Mouse (Mus musculus) macrophage (primary cell): ENCODE results near the gene Fscn3. TPM values are rescaled to one million over a fixed set of nuclear protein-coding genes. Genes with fewer than 3 reads are reported as not detected.

Experiments
- H3K27ac ChIP-seq: fragments of 350-480 bp; formaldehyde crosslinking; 2 replicates; pipeline ENCODE4 v1.9.0; 2021
- H3K36me3 ChIP-seq: fragments of 350-480 bp; formaldehyde crosslinking; 2 replicates; pipeline ENCODE4 v1.9.0; 2021; ENCODE audit errors: inconsistent target
- H3K4me3 ChIP-seq: fragments of 350-480 bp; formaldehyde crosslinking; 2 replicates; pipeline ENCODE4 v1.9.0; 2021; ENCODE audit errors: inconsistent target
- H3K79me2 ChIP-seq: fragments of 350-480 bp; formaldehyde crosslinking; 2 replicates; pipeline ENCODE4 v1.9.0; 2021; ENCODE audit errors: inconsistent target
- WGBS: methylation state at CpG from one replicate; pipeline ENCODE4 v1.1.7; 2026; ENCODE audit warnings: inconsistent platforms; ENCODE audit not compliant: missing documents; 5-methylcytosine and 5-hydroxymethylcytosine counted together
- polyA plus RNA-seq: library from polyadenylated mRNA; stranded (reverse); fragments of 250-400 nt; gene quantifications from 3 replicates; pipeline ENCODE4 v1.2.4, GENCODE M21; 2018; ENCODE audit warnings: inconsistent platforms

The Fscn3 gene
- polyA plus RNA-seq, 1 experiment from 2014 or later = not detected

DNA sequence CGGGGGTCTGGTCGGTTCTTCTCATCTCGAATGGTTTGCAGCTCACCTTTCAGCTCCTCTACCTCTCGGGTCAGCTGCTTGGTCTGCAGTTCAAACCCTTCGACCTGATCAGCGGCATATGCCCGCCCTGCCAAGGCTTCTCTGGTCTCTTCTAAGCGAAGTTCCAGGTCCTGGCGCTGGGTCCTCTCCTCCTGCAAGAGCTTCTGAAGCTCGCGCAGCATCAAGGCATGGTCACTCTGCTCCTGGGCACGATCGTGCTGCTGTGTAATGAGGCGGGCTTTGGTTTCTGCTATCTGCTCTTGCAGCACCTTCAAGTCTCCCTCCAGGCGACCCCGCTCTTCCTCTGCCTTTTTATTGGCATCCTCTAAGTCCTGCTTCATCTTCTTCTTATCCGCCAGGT is 7.2 kb upstream of the Fscn3 start:
- H3K36me3 ChIP-seq = peaks cover 34% of the 10 kb centered on the region

DNA sequence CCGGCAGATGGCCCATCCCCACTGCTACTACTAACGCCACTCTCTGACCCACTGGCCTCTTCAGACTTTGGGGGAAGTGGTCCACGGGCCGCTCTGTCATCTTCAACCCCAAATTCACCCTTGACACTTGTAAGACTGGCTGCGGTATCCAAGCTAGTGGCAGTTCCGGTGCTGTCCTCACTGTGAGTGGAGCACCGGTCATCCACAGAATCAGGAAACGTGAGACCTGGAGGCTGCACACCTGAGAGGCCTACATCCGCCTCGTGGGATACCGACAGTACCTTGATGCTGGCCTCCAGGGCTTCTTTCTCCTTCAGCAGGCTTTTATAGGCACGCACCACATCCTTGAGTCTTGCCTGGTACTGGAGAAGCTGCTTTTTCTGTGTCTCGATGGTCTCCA is 6.7 kb upstream of the Fscn3 start:
- Histone ChIP-seq H3K79me2 (peaks cover 61% of the 10 kb centered on the region), H3K4me3 (peak overlapping the region; percentile 68), H3K27ac (0 out of 2 replicates have a peak overlapping the region, but pooled peaks have one; percentile 15), H3K36me3 (peaks cover 29% of the 10 kb centered on the region)
- 46% methylated on average over 13 of the region's 13 CpGs for WGBS

More for the DNA sequence above, 7.2 kb upstream of the Fscn3 start:
- Histone ChIP-seq H3K4me3 (peak overlapping the region; percentile 68; the same call in 1 of the 2 replicates), H3K79me2 (peaks cover 61% of the 10 kb centered on the region), H3K27ac (no peak overlapping the region)
- WGBS = 88% methylated on average over 17 of the region's 17 CpGs

GRCm38 (mm10) chr6:28421469-28422000 is 6.1 kb upstream of the Fscn3 start:
- H3K27ac ChIP-seq = peak overlapping the region; percentile 15; the same call in 1 of the 2 replicates
- peaks cover 34% of the 10 kb centered on the region for H3K36me3 ChIP-seq
- H3K4me3 ChIP-seq = peak overlapping the region; percentile 68
- H3K79me2 ChIP-seq = peaks cover 61% of the 10 kb centered on the region
- WGBS = 2% methylated on average over 27 of the region's 27 CpGs

DNA sequence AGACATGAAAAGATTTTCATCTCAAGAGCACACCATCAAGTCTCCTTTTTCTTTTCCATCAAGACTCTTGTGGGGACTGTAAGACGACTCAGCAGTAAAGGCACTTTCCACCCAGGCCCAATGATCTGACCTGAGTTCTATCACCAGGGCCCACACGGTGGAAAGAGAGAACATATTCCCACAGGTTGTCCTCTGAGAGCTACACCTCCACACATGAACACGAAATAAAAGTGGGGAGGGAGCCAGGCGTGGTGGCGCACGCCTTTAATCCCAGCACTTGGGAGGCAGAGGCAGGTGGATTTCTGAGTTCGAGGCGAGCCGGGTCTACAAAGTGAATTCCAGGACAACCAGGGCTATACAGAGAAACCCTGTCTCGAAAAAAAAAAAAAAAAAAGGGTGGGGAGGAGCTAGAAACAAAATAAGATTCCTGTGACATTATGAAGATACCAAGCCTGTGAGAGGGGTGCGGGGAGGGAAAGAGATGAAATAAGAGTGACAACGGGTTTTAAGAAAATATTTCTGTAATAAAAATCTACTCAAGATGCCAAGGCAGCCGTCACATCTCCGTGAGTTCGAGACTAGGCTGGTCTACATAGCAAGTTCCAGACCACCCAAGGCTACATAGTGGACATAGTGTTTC is 4.8 kb upstream of the Fscn3 start:
- peaks cover 60% of the 10 kb centered on the region for H3K79me2 ChIP-seq
- peaks cover 29% of the 10 kb centered on the region for H3K36me3 ChIP-seq
- 77% methylated on average over 10 of the region's 15 CpGs for WGBS
- H3K27ac ChIP-seq = peak overlapping the region; percentile 35; the same call in 1 of the 2 replicates
- H3K4me3 ChIP-seq = peak overlapping the region; percentile 14; the same call in 1 of the 2 replicates

DNA sequence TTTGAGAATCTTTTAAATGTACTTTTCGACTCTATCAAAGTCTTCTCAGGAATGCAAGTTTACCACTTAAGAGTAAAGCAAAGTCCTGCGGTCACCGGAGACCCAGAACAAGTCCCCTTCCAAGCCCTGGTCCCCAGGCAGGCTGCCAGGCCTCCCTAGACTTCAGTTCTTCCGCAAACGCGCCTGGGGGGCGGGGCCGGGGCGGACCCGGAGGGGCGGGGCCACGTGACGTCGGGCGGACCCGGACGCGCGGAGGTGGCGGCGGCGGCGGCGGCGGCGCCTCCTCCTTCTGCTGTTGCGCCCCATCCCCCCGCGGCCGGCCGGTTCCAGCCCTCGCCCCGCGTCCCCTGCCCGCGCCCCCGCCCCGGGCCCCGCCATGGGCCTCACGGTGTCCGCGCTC is 4.3 kb upstream of the Fscn3 start, which contains the start of gene Arf5:
Gene Arf5 (plus strand): TSS at position 248 of the 400 bp plus-strand sequence.
- peak within 1 kb of the TSS; percentile 61 for H3K4me3 ChIP-seq
- H3K36me3 ChIP-seq = peaks cover 25% of the 10 kb centered on the region
- 2% methylated on average over 10 of the region's 42 CpGs for WGBS
- H3K27ac ChIP-seq = peak within 1 kb of the TSS; percentile 35; the same call in 1 of the 2 replicates
- H3K79me2 ChIP-seq = peaks cover 55% of the 10 kb centered on the region

GRCm38 (mm10) chr6:28423767-28424695 is 3.6 kb upstream of the Fscn3 start:
- H3K36me3 ChIP-seq = peaks cover 17% of the 10 kb centered on the region; the same call in 1 of the 2 replicates
- H3K79me2 ChIP-seq = peaks cover 47% of the 10 kb centered on the region
- peak overlapping the region; percentile 34; the same call in 1 of the 2 replicates for H3K27ac ChIP-seq
- WGBS = 16% methylated on average over 45 of the region's 46 CpGs
- peak overlapping the region; percentile 61 for H3K4me3 ChIP-seq

DNA sequence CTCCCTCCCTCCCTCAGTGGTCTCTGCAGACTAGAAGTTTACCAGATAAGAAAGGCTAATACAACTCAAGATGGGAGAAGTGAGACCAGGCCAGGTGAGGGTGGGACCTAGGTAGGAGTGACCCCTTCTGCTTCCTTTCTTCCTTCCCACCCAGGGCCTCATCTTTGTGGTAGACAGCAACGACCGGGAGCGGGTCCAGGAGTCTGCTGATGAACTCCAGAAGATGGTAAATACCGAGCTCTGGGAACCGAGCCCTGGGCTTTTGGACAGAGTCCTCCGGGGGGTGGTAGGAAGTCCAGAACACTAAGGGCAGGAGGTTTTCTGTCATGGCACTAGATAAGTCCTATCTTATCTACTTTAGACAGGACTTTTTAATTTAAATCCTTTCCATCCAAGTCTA is 2.6 kb upstream of the Fscn3 start:
- Histone ChIP-seq H3K79me2 (peaks cover 38% of the 10 kb centered on the region), H3K27ac (no peak overlapping the region), H3K4me3 (no peak overlapping the region), H3K36me3 (peaks cover 11% of the 10 kb centered on the region; the same call in 1 of the 2 replicates)
- WGBS = 92% methylated on average over 6 of the region's 6 CpGs

- Histone ChIP-seq H3K79me2 (peaks cover 15% of the 10 kb centered on the region), H3K27ac (no peak within 1 kb of the TSS), H3K36me3 (peaks cover 11% of the 10 kb centered on the region; the same call in 1 of the 2 replicates), H3K4me3 (no peak within 1 kb of the TSS)
- WGBS = 94% methylated on average over 3 of the region's 3 CpGs
These were observed 701 bp downstream of the Fscn3 start, which contains the start of gene Gcc1 for GRCm38 (mm10) chr6:28428290-28428689. Gene Gcc1 (minus strand): TSS chr6:28428390.

GRCm38 (mm10) chr6:28429870-28430269 is 2.3 kb downstream of the Fscn3 start:
- H3K79me2 ChIP-seq = peaks cover 3% of the 10 kb centered on the region; the same call in 1 of the 2 replicates
- peaks cover 11% of the 10 kb centered on the region; the same call in 1 of the 2 replicates for H3K36me3 ChIP-seq
- H3K27ac ChIP-seq = no peak overlapping the region
- no peak overlapping the region for H3K4me3 ChIP-seq
- 92% methylated on average over 11 of the region's 11 CpGs for WGBS

DNA sequence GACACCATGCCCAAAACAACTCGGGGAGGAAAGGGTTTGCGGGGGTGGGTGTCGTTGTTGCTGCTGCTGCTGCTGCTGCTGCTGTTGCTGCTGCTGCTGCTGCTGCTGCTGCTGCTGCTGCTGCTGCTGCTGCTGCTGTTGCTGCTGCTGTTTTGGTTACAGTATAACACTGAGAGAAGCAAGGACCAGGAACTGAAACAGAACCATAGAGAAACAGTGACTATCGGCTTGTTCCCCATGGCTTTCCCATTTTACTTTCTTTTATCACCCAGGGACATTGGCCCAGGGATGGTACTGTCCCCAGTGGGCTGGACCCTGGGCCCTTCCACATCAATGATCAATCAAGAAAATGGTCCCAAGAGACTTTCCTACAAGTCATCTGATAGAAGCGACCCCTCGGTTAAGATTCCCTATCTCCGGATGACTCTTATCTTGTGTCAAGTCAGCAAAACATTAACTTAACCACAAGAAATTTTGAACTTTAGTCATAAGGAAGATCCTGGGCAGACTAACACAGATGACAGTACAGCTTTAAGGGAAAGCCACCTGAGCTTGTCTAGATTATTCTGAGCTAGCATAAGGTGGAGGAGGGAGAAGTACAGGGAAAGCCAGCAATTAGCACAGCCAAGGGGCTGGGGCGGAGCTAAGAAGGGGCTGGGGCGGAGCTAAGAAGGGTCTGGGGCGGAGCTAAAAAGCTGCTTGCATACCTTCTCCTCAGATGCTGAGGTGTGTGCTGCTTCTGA is 3.4 kb downstream of the Fscn3 start:
- no peaks in the 10 kb centered on the region for H3K79me2 ChIP-seq
- H3K27ac ChIP-seq = no peak overlapping the region
- no peak overlapping the region for H3K4me3 ChIP-seq
- WGBS = 75% methylated on average over 10 of the region's 10 CpGs
- peaks cover 11% of the 10 kb centered on the region; the same call in 1 of the 2 replicates for H3K36me3 ChIP-seq

GRCm38 (mm10) chr6:28431538-28431855 is 3.9 kb downstream of the Fscn3 start:
- H3K4me3 ChIP-seq = no peak overlapping the region
- H3K36me3 ChIP-seq = peaks cover 7% of the 10 kb centered on the region; the same call in 1 of the 2 replicates
- 94% methylated on average over 6 of the region's 6 CpGs for WGBS
- no peak overlapping the region for H3K27ac ChIP-seq
- H3K79me2 ChIP-seq = no peaks in the 10 kb centered on the region

DNA sequence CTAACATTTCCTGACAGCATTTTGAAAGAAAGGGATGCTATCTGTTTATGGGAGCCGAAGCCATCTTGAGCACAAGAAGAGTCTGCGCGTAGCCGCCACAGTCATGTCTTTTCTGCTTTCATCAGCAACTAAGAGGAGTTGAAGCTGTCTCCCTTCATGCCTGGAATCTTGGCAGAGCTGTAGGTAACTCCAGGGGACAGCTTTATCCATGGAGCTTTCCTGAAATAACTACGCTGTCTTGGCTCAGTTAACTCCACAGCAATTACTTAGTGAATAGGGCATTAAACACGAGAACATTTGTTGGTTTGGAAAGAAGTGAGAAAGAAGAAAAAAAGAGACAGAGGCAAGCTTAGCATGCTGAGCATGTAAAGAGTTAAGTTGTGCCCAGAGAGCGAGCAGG is 20.3 kb downstream of the Fscn3 start:
- no peaks in the 10 kb centered on the region for H3K79me2 ChIP-seq
- H3K36me3 ChIP-seq = no peaks in the 10 kb centered on the region
- H3K27ac ChIP-seq = no peak overlapping the region
- H3K4me3 ChIP-seq = no peak overlapping the region
- 90% methylated on average over 7 of the region's 7 CpGs for WGBS

- Histone ChIP-seq H3K4me3 (no peak within 1 kb of the TSS), H3K79me2 (no peaks in the 10 kb centered on the region), H3K27ac (no peak within 1 kb of the TSS), H3K36me3 (no peaks in the 10 kb centered on the region)
- 92% methylated on average over 2 of the region's 2 CpGs for WGBS
These were observed 21.7 kb downstream of the Fscn3 start, which contains the start of gene Pax4 for GRCm38 (mm10) chr6:28449253-28449652. Gene Pax4 (minus strand): TSS chr6:28449353.

GRCm38 (mm10) chr6:28450481-28450880 is 22.9 kb downstream of the Fscn3 start:
- Histone ChIP-seq H3K36me3 (no peaks in the 10 kb centered on the region), H3K79me2 (no peaks in the 10 kb centered on the region), H3K4me3 (no peak overlapping the region), H3K27ac (no peak overlapping the region)
- 20% methylated on average over 5 of the region's 5 CpGs for whole genome bisulfite sequencing
